Mouse (Mus musculus) liver, embryonic 12.5 days (tissue): ENCODE measurements around the gene Lgi4. TPM values are rescaled to one million over a fixed set of nuclear protein-coding genes. Genes with fewer than 3 reads are reported as not detected.
A peak's percentile ranks its signal among the peaks of the same experiment; 100 is the strongest.

Experiments used
- ATAC-seq: fragments of 200-750 bp; cut with Nextera tagmentation; 2 replicates; pipeline ENCODE4 v1.8.0; 2017; ENCODE audit warnings: moderate number of reproducible peaks, mild to moderate bottlenecking, moderate library complexity
- H3K27ac ChIP-seq: fragments of 300-500 bp; sonication (generic); 2 replicates; pipeline ENCODE4 v1.5.1; 2016; ENCODE audit warnings: mild to moderate bottlenecking
- H3K27me3 ChIP-seq: fragments of 300-500 bp; sonication (generic); replicated peaks from 2 replicates; pipeline ENCODE4 v1.6.1; 2016; ENCODE audit warnings: mild to moderate bottlenecking, moderate library complexity
- H3K36me3 ChIP-seq: fragments of 300-500 bp; sonication (generic); 2 replicates; pipeline ENCODE4 v1.6.1; 2016; ENCODE audit warnings: mild to moderate bottlenecking, moderate library complexity
- H3K4me1 ChIP-seq: fragments of 300-500 bp; sonication (generic); 2 replicates; pipeline ENCODE4 v1.6.1; 2016
- H3K4me2 ChIP-seq: fragments of 300-500 bp; sonication (generic); 2 replicates; pipeline ENCODE4 v1.6.1; 2016; ENCODE audit warnings: mild to moderate bottlenecking, moderate library complexity
- H3K4me3 ChIP-seq: fragments of 300-500 bp; sonication (generic); 2 replicates; pipeline ENCODE4 v1.5.1; 2016; ENCODE audit warnings: mild to moderate bottlenecking, moderate library complexity
- H3K9ac ChIP-seq: fragments of 300-500 bp; sonication (generic); 2 replicates; pipeline ENCODE4 v1.6.1; 2016; ENCODE audit warnings: mild to moderate bottlenecking, moderate library complexity
- H3K9me3 ChIP-seq: fragments of 300-500 bp; sonication (generic); replicated peaks from 2 replicates; pipeline ENCODE4 v1.6.1; 2016; ENCODE audit warnings: mild to moderate bottlenecking, moderate library complexity
- WGBS: fragments of 180-500 bp; shearing (Covaris S2); methylation state at CpG from one replicate; pipeline ENCODE4 v1.1.7; 2016; ENCODE audit not compliant: insufficient replicate concordance; 5-methylcytosine and 5-hydroxymethylcytosine counted together
- microRNA-seq: library from miRNA; unstranded; fragments of <30 nt; microRNA quantifications from one replicate; pipeline ENCODE4, GENCODE M21; 2017
- polyA plus RNA-seq: library from polyadenylated mRNA; unstranded; fragments of >200 nt; fragmentation: Nextera tagmentation; extraction: Ambion mirVana; gene quantifications from 2 replicates; pipeline ENCODE4 v1.2.1, GENCODE M21; 2016

The Lgi4 gene
- polyA plus RNA-seq, 1 experiment from 2014 or later = 0.06 TPM

DNA sequence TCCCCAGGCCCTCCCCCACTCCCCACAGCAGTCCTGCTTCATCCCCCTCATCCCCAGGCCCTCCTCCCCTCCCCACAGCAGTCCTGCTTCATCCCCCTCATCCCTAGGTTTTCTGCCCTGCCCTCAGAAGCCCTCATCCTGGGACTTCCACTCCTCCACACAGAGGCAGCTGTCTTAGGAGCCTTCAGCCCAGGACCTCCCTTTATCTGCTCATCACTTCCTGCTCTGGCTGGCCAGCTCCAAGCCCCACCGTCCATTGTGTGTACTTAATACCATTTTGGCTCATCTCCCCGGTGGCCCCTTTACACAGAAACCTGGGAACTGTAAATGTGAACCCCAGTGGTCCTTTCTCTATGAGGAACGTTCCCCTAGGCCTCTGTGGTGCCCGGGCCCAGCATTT is 52.9 kb downstream of the Lgi4 start:
- WGBS = 18% methylated on average over 4 of the region's 4 CpGs
- Histone ChIP-seq H3K36me3 (no peaks in the 10 kb centered on the region), H3K4me2 (no peak overlapping the region), H3K27me3 (no peaks in the 10 kb centered on the region), H3K9me3 (no peaks in the 10 kb centered on the region), H3K9ac (no peak overlapping the region), H3K4me1 (peaks cover 46% of the 10 kb centered on the region), H3K4me3 (no peak overlapping the region), H3K27ac (no peak overlapping the region)
- no peak for ATAC-seq

DNA sequence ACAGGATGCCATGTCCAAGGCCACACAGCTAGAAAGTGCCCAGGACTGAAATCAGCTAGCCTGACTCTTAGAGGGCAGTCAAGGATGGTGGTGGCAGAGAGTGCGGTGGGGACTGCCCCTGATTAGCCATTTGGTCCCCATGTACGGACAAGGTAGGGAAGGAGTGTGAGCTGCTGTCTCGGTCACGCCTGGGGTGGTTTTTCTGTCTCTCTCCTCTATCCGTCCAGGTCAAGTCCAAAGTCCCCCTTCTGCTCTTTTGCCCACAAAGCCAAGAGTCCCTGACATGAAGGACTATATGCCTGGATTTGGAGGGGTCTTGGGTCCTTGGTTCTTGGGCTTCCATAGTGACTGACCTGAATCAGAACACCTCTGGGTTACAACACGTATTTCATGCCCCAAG is 54.7 kb downstream of the Lgi4 start:
- peaks cover 46% of the 10 kb centered on the region for H3K4me1 ChIP-seq
- H3K4me2 ChIP-seq = peak overlapping the region; percentile 40
- 66% methylated on average over 6 of the region's 6 CpGs for WGBS
- ATAC-seq = no peak
- no peaks in the 10 kb centered on the region for H3K36me3 ChIP-seq
- H3K9me3 ChIP-seq = no peaks in the 10 kb centered on the region
- no peak overlapping the region for H3K27ac ChIP-seq
- no peak overlapping the region for H3K4me3 ChIP-seq
- H3K9ac ChIP-seq = no peak overlapping the region
- no peaks in the 10 kb centered on the region for H3K27me3 ChIP-seq

DNA sequence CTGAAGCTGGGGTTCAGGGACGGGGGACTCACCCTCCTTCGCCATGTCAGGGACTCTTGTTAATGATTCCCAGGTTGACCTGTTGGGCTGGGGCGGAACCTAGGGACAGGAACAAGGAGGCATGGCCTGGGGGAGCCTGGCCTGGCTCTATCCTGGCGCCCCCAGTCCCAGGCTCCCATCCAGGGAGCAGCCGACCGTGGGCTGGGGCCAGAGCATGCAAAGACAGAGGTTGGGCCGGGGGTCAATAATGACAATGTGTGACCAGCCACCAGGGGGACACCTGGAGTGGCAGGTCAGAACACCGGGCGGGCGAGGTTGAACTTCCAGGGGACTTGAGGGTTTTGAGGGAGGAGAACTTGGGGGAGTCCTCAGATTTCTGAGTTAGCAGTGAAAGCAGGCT is 55.5 kb downstream of the Lgi4 start:
- Histone ChIP-seq H3K9ac (no peak overlapping the region), H3K27ac (peak overlapping the region; percentile 76), H3K4me1 (peaks cover 46% of the 10 kb centered on the region), H3K27me3 (no peaks in the 10 kb centered on the region), H3K4me3 (peak overlapping the region; percentile 22), H3K36me3 (no peaks in the 10 kb centered on the region), H3K4me2 (peak overlapping the region; percentile 40), H3K9me3 (no peaks in the 10 kb centered on the region)
- no peak for ATAC-seq
- 54% methylated on average over 10 of the region's 10 CpGs for WGBS

DNA sequence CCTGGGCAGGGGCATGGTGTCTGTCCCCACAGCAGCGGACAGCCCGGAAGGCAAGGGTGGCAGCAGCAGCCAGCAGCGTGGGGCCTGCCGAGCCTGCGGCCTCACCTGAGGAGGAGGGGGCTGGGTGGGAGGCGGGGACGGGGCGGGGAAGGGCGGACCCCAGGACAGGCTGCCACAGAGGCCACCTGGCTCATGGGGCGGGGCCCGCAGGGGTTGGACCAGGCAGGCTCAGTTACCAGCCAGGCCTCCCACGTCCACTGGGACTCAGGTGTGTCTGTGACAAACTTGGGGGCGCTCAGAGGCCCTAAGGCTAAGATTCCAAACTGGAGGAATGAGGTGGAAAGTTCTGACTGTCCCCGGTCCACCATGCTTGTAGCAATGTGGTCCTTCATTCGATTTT is 56.0 kb downstream of the Lgi4 start, which contains the start of gene Hpn:
Gene Hpn (minus strand): TSS at position 109 of the 400 bp plus-strand sequence.
- no peaks in the 10 kb centered on the region for H3K9me3 ChIP-seq
- no peaks in the 10 kb centered on the region for H3K36me3 ChIP-seq
- no peaks in the 10 kb centered on the region for H3K27me3 ChIP-seq
- H3K4me1 ChIP-seq = peaks cover 46% of the 10 kb centered on the region
- peak within 1 kb of the TSS; percentile 22 for H3K4me3 ChIP-seq
- H3K9ac ChIP-seq = no peak within 1 kb of the TSS
- H3K27ac ChIP-seq = peak within 1 kb of the TSS; percentile 76
- WGBS = 20% methylated on average over 15 of the region's 15 CpGs
- H3K4me2 ChIP-seq = peak within 1 kb of the TSS; percentile 40
- peak; percentile 62 for ATAC-seq

DNA sequence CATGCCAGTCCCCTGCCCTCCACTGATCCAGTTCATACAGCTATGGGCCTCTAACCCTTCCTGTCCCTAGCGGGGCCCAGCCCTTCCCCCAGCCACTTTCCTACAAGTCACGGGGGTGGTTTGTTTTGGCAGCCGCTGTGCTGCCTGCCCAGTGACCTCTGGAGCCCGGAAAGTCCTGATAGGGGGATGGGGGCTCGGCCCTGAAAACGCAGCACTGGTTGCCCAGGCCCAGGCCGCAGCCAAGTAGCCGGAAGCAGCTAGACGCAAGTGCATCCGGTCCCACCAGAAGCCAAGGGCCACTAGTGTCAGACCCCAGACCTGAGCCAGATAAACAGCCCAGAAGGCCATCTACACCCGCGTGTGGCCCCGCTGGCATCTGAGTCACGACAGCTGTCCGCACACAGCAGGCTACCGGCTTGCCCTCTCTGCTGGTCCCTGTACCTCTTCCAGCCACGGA is 56.5 kb downstream of the Lgi4 start:
- H3K9ac ChIP-seq = no peak overlapping the region

DNA sequence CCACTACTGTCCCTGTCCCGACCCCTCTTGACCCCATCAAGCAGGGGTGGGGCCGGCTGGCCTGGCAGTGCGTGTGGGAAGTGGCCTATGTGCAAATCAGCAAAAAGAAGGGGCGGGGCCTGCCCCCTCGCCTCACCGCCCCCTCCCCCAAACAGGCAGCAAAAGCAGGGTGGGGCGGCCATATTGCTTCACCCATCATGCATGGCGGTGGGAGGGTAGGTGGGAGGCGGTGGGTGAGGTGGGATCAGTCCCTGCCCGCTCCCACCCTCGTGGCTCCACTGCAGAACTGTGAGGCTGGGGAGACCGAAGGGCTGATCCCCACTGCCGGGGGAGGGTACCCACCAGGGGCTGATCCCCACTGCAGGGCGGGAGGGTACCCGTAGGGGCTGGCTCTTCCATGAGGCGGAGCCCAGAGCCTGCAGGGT is 57.6 kb downstream of the Lgi4 start:
- H3K9ac ChIP-seq = no peak overlapping the region
- 0 out of 2 replicates have a peak, but pooled peaks have one; percentile 13 for ATAC-seq
- peaks cover 37% of the 10 kb centered on the region for H3K4me1 ChIP-seq
- no peaks in the 10 kb centered on the region for H3K27me3 ChIP-seq
- H3K4me2 ChIP-seq = peak overlapping the region; percentile 18; the same call in 1 of the 2 replicates
- H3K27ac ChIP-seq = peak overlapping the region; percentile 76; the same call in 1 of the 2 replicates
- 42% methylated on average over 16 of the region's 16 CpGs for WGBS
- H3K4me3 ChIP-seq = no peak overlapping the region
- H3K9me3 ChIP-seq = no peaks in the 10 kb centered on the region
- H3K36me3 ChIP-seq = no peaks in the 10 kb centered on the region

More for the DNA sequence above, 56.5 kb downstream of the Lgi4 start:
- Histone ChIP-seq H3K36me3 (no peaks in the 10 kb centered on the region), H3K9me3 (no peaks in the 10 kb centered on the region), H3K4me1 (peaks cover 46% of the 10 kb centered on the region), H3K4me3 (no peak overlapping the region), H3K27me3 (no peaks in the 10 kb centered on the region), H3K4me2 (peak overlapping the region; percentile 40), H3K27ac (peak overlapping the region; percentile 76)
- peak; percentile 73 for ATAC-seq
- 5% methylated on average over 17 of the region's 17 CpGs for WGBS

DNA sequence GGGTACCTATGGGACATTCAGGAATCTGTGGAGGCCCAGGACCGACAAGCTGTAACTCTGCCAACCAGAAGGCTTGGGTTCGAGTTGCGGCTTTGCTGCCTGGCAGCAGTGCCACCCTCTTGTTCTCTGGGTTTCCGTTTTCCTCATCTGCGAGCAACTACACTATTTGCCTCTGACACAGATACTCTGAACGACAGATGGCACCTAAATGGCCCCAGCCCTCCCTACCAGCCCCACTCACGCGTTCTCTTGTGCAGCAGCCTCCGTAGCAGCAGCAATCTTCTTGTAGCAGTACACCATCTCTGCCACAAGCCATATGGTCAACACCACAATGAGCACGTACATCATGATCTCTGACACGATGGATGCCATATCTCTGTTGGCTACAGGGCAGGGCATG is 58.3 kb downstream of the Lgi4 start:
- 78% methylated on average over 11 of the region's 11 CpGs for WGBS
- 0 out of 2 replicates have a peak overlapping the region, but pooled peaks have one; percentile 13 for H3K4me2 ChIP-seq
- H3K4me3 ChIP-seq = no peak overlapping the region
- no peak overlapping the region for H3K9ac ChIP-seq
- peaks cover 31% of the 10 kb centered on the region for H3K4me1 ChIP-seq
- H3K27ac ChIP-seq = no peak overlapping the region
- no peaks in the 10 kb centered on the region for H3K36me3 ChIP-seq
- no peaks in the 10 kb centered on the region for H3K9me3 ChIP-seq
- ATAC-seq = no peak
- H3K27me3 ChIP-seq = no peaks in the 10 kb centered on the region

DNA sequence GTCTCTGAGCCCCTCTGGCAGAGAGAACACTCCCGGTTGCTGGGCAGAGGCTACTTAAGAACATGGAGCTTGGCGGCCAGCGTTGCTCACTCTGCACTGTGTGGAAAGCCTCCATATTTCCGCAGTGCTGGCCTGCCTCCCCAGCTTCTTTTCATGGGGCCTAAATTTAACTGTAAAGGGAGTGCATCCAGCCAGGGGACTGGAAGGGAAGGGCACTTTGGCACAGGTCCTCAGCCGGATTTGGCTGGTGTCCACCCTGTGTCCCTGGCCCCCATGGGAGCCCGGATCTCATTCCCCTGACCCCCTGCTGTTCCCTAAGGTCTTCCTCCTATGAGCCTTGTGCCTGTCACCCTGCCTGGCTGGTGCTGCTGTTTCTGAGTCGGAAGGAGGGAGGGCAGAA is 59.3 kb downstream of the Lgi4 start:
- Histone ChIP-seq H3K4me3 (no peak overlapping the region), H3K27ac (no peak overlapping the region), H3K4me1 (peaks cover 25% of the 10 kb centered on the region), H3K9me3 (no peaks in the 10 kb centered on the region), H3K27me3 (0 out of 2 replicates have a peak, but pooled peaks cover 3% of the 10 kb centered on the region), H3K9ac (no peak overlapping the region), H3K36me3 (no peaks in the 10 kb centered on the region), H3K4me2 (no peak overlapping the region)
- ATAC-seq = no peak
- WGBS = 68% methylated on average over 7 of the region's 7 CpGs

DNA sequence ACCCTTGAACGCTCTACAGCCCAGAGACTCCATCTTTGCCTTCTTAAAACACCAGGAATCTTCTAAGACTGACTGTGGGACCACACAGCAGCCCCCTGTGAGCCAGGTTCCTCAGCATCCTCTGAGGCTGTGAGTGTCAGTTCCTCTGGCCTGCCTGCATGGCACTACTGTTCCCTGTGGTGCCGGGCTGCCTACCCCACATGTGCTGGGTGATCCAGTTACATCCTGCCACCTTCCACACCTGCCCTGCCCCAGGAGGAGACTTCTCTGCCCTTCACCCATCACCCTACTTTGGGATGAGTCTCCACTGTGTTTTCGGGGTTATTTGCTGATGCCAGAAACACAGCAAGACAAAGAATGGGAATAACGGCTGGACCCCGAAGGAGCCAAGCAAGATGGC is 60.4 kb downstream of the Lgi4 start:
- Histone ChIP-seq H3K27me3 (peaks cover 9% of the 10 kb centered on the region), H3K4me2 (no peak overlapping the region), H3K27ac (no peak overlapping the region), H3K36me3 (no peaks in the 10 kb centered on the region), H3K4me3 (no peak overlapping the region), H3K9ac (no peak overlapping the region), H3K4me1 (peaks cover 25% of the 10 kb centered on the region), H3K9me3 (no peaks in the 10 kb centered on the region)
- WGBS = 73% methylated on average over 5 of the region's 5 CpGs
- no peak for ATAC-seq

Small RNA genes lying within 50 kb of the gene (microRNA-seq; reads per million reads assigned to microRNA genes)
- gene Mir7050 = not detected

Other genes with a start within 250 kb of the Lgi4 start
- gene Ffar2, start 235.6 kb upstream of the Lgi4 start, polyA plus RNA-seq = 0.21 and 0.53 TPM in 2 replicates
- not detected in 2 replicates for gene Ffar3, start 203.2 kb upstream of the Lgi4 start, polyA plus RNA-seq
- not detected in 2 replicates for gene Ffar1, start 197.8 kb upstream of the Lgi4 start, polyA plus RNA-seq
- gene Cd22, start 179.0 kb upstream of the Lgi4 start, polyA plus RNA-seq = 0.21 and 0.38 TPM in 2 replicates
- gene Mag, start 144.5 kb upstream of the Lgi4 start, polyA plus RNA-seq = 0.13 and 0.20 TPM in 2 replicates
- gene Hamp2, start 134.7 kb upstream of the Lgi4 start, polyA plus RNA-seq = not detected in 2 replicates
- 0.38 TPM in 1 of 2 replicates, not detected in the other for gene Hamp, start 115.3 kb upstream of the Lgi4 start, polyA plus RNA-seq
- gene Usf2, start 102.5 kb upstream of the Lgi4 start, polyA plus RNA-seq = 13.9 and 18.1 TPM in 2 replicates
- gene Lsr, start 85.9 kb upstream of the Lgi4 start, polyA plus RNA-seq = 27.3 and 28.2 TPM in 2 replicates
- 1.9 and 2.8 TPM in 2 replicates for gene Fam187b, start 85.6 kb upstream of the Lgi4 start, polyA plus RNA-seq
- 19.0 and 22.3 TPM in 2 replicates for gene Fxyd5, start 16.9 kb upstream of the Lgi4 start, polyA plus RNA-seq
- 0.45 and 0.55 TPM in 2 replicates for gene Fxyd7, start 7.9 kb upstream of the Lgi4 start, polyA plus RNA-seq
- gene Fxyd1, start 2.1 kb upstream of the Lgi4 start, polyA plus RNA-seq = 28.2 and 28.3 TPM in 2 replicates
- 0.67 and 0.86 TPM in 2 replicates for gene Fxyd3, start 17.4 kb downstream of the Lgi4 start, polyA plus RNA-seq
- 33.2 and 36.2 TPM in 2 replicates for gene Hpn, start 55.9 kb downstream of the Lgi4 start, polyA plus RNA-seq
- 0.97 and 1.2 TPM in 2 replicates for gene Scn1b, start 67.7 kb downstream of the Lgi4 start, polyA plus RNA-seq
- gene Gramd1a, start 96.6 kb downstream of the Lgi4 start, polyA plus RNA-seq = 20.3 and 21.2 TPM in 2 replicates
- gene Scgb2b2, start 231.2 kb downstream of the Lgi4 start, polyA plus RNA-seq = not detected in 2 replicates
- gene Scgb1b2, start 232.5 kb downstream of the Lgi4 start, polyA plus RNA-seq = not detected in 2 replicates